Mouse (Mus musculus) olfactory bulb, adult 2 months (tissue): ENCODE results near the gene Hamp2. TPM values are rescaled to one million over a fixed set of nuclear protein-coding genes. Genes with fewer than 3 reads are reported as not detected.
"Not testable (repeated sequence)": the region's sequence is repeated elsewhere in the genome, so short reads cannot be mapped to it uniquely, and the experiment has no call there.

Experiments
- H3K27ac ChIP-seq: fragments of 200-500 bp; 2 replicates; pipeline ENCODE4 v1.5.1; 2012; ENCODE audit warnings: low read depth, low read length; ENCODE audit not compliant: insufficient read depth
- H3K4me1 ChIP-seq: fragments of 200-500 bp; 2 replicates; pipeline ENCODE4 v1.6.1; 2012; ENCODE audit warnings: low read length; ENCODE audit not compliant: control insufficient read depth, insufficient read depth
- H3K4me3 ChIP-seq: fragments of 200-500 bp; 2 replicates; pipeline ENCODE4 v1.5.1; 2012; ENCODE audit warnings: mild to moderate bottlenecking, low read depth, low read length, moderate library complexity; ENCODE audit not compliant: insufficient read depth
- CTCF ChIP-seq: fragments of 200-500 bp; IDR thresholded peaks from 2 replicates; pipeline ENCODE4 v1.5.1; 2012; ENCODE audit warnings: low read depth, mild to moderate bottlenecking, low read length, moderate library complexity; ENCODE audit not compliant: insufficient read depth
- POLR2A ChIP-seq: fragments of 200-500 bp; IDR thresholded peaks from 2 replicates; pipeline ENCODE4 v1.6.1; 2012; ENCODE audit warnings: mild to moderate bottlenecking, low read depth, low read length, moderate library complexity; ENCODE audit not compliant: insufficient read depth
- WGBS: fragments of 180-500 bp; shearing (Covaris S2); methylation state at CpG from one replicate; pipeline ENCODE4 v1.1.7; 2018; 5-methylcytosine and 5-hydroxymethylcytosine counted together
- polyA plus RNA-seq: library from polyadenylated mRNA; stranded (reverse); fragments of >200 nt; gene quantifications from 2 replicates; pipeline ENCODE4 v1.2.4, GENCODE M21; 2012; ENCODE audit warnings: low replicate concordance; ENCODE audit not compliant: missing spikeins, insufficient read depth, insufficient read length

Gene Hamp2
- polyA plus RNA-seq, 1 experiment = not detected

DNA sequence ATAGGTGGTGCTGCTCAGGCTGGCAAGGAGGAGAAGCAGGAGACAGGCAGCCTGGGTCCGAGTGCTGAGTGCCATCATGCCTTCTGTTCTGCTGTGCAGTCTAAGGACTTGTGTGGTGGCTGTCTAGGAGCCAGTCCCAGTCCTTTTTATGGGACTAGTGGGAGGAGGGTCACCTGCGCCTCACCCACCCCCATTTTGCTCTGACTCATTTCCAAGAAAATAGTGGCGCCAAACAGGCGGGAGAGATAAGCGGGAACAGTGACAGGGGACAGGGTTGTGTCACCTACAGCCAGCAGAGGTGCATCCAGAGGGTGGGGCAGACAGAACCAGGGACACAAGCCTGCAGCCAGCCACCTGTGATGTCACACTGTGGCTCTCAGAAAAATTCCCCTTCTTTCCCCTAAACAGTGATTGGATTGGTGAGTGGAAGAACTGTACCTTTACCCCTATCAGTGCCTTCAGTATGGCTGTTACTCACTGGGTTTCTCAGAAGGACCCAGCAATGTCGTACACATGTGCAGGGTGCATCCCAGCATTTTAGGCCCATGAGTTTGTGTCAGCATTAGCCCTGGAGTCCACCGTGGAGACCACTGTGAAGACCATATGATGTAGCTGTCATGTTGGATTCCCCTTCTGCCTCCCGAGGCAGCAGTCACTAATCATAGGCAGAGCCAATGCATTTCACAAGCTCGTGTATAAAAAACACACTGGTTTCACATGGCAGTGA lies 19.6 kb upstream of the Hamp2 start, which contains the start of gene Hamp:
TSS of gene Hamp (minus strand) at position 124 of the 727 bp plus-strand sequence.
- WGBS = 61% methylated on average over 9 of the region's 9 CpGs
- Histone ChIP-seq H3K4me1 (no peaks in the 10 kb centered on the region), H3K4me3 (no peak within 1 kb of the TSS), H3K27ac (no peak within 1 kb of the TSS)
- TF ChIP-seq POLR2A = no peak
- TF ChIP-seq CTCF = no peak

DNA sequence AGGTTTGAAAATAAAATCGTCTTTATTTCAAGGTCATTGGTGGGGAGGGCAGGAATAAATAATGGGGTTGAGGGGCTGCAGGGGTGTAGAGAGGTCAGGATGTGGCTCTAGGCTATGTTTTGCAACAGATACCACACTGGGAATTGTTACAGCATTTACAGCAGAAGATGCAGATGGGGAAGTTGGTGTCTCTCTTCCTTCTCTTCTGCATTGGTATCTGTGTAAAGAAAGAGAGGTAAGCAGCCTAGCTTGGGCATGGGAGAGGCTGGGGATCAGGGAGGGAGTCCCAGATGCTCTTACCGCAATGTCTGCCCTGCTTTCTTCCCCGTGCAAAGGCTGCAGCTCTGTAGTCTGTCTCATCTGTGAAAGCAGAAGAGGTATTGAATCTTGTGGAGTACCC lies 17.9 kb upstream of the Hamp2 start:
- not testable (repeated sequence) for H3K27ac ChIP-seq, H3K4me1 ChIP-seq, H3K4me3 ChIP-seq
- WGBS = 60% methylated on average over 3 of the region's 3 CpGs

DNA sequence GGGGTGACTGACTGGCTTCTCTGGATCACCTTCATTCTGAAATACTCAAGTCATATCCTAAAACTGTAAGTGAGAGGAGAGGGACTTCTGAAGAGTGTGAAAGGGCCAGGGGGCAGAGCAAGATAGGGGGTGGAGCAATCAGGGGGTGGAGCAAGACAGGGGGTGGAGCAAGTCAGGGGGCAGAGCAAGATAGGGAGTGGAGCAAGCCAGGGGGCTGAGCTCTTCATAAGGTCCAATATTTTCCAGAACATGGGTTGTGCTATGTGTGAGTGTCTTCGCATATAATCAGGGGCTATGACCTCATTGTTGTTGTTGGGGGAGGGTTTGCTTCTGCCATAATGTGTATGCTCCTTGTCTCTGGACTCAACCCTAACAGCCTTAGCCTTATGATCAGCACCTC lies 15.6 kb upstream of the Hamp2 start:
- not testable (repeated sequence) for H3K27ac ChIP-seq, H3K4me1 ChIP-seq, H3K4me3 ChIP-seq
- 100% methylated on average over 1 of the region's 1 CpGs for WGBS

DNA sequence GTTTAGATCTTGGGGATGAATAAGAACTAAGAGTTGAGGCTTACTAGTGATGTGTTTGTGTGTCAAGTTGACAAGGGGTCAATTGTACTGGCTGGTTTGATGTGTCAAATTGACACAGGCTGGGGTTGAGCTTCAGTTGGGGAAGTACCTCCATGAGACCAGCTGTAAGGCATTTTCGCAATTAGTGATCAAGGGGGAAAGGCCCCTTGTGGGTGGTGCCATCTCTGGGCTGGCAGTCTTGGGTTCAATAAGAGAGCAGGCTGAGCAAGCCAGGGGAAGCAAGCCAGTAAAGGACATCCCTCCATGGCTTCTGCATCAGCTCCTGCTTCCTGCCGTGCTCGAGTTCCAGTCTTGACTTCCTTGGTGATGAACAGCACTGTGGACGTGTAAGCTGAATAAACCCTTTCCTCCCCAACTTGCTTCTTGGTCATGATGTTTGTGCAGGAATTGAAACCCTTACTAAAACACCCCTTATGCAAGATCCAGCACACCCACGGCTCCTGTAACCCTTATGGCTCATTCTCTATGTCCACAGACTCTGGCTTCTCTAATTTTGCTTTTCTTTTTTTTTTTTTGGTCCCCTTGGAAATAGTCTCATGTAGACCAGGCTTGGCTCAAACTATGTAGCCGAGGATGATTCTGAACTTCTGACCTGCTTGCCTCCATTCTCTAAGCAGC lies 11.1 kb upstream of the Hamp2 start:
- not testable (repeated sequence) for H3K4me3 ChIP-seq, H3K4me1 ChIP-seq, H3K27ac ChIP-seq
- WGBS = 68% methylated on average over 6 of the region's 6 CpGs

DNA sequence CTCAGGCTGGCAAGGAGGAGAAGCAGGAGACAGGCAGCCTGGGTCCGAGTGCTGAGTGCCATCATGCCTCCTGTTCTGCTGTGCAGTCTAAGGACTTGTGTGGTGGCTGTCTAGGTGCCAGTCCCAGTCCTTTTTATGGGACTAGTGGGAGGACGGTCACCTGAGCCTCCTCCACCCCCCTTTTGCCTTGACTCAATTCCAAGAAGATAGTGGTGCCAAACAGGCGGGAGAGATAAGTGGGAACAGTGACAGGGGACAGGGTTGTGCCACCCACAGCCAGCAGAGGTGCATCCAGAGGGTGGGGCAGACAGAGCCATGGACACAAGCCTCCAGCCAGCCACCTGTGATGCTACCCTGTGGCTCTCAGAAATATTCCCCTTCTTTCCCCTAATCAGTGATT lies 410 bp downstream of the Hamp2 start:
- no peak overlapping the region for H3K4me3 ChIP-seq
- WGBS = 66% methylated on average over 3 of the region's 3 CpGs
- no peak overlapping the region for H3K27ac ChIP-seq
- no peaks in the 10 kb centered on the region for H3K4me1 ChIP-seq
- TF ChIP-seq POLR2A (no peak), CTCF (no peak)

DNA sequence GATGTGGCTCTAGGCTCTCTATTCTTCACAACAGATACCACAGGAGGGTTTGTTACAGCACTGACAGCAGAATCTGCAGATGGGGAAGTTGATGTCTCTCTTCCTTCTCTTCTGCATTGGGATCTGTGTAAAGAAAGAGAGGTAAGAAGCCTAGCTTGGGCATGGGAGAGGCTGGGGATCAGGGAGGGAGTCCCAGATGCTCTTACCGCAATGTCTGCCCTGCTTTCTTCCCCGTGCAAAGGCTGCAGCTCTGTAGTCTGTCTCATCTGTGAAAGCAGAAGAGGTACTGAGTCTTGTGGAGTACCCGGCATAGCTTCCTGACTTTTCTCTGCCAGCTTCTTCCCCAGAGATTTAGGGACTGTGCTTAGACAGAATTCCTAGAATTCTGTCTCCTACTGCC lies 2.0 kb downstream of the Hamp2 start:
- not testable (repeated sequence) for H3K4me3 ChIP-seq, H3K4me1 ChIP-seq
- WGBS = 48% methylated on average over 3 of the region's 3 CpGs

DNA sequence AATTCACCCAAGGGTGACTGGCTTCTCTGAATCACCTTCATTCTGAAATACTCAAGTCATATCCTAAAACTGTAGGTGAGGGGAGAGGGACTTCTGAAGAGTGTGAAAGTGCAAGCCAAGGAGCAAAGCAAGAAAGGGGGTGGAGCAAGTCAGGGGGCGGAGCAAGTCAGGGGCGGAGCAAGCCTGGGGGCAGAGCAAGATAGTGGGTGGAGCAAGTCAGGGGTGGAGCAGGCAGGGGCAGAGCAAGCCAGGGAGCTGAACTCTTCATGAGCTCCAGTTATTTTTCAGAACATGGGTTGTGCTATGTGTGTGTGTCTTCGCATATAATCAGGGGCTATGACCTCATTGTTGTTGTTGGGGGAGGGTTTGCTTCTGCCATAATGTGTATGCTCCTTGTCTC lies 4.3 kb downstream of the Hamp2 start:
- no peak overlapping the region for H3K4me3 ChIP-seq
- H3K4me1 ChIP-seq = no peaks in the 10 kb centered on the region
- 68% methylated on average over 3 of the region's 3 CpGs for WGBS
- no peak overlapping the region for H3K27ac ChIP-seq
- no peak for TF ChIP-seq CTCF
- no peak for TF ChIP-seq POLR2A

More for the DNA sequence above, 2.0 kb downstream of the Hamp2 start:
- H3K27ac ChIP-seq = not testable (repeated sequence)

DNA sequence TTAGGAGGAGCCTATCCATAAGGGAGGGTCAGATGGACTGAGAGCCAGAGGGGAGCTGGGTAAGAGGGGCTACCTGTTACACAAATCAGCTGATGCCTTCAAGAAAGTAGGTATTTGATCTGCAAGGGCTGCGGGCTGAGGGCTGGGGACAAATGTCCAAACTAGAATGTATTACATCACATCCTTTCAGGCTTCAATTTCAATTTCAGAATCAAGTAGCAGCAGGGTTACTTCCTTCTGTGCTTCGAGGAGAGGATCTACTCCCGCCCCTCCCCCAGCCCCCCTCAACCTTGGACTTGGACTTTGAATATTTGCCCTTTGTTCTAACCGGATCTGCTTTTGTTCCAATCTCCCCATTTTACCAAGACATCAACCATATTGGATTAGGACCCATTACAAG lies 7.3 kb downstream of the Hamp2 start:
- 42% methylated on average over 4 of the region's 4 CpGs for WGBS
- TF ChIP-seq POLR2A (no peak), CTCF (no peak)
- H3K27ac ChIP-seq = no peak overlapping the region
- no peaks in the 10 kb centered on the region for H3K4me1 ChIP-seq
- H3K4me3 ChIP-seq = no peak overlapping the region

DNA sequence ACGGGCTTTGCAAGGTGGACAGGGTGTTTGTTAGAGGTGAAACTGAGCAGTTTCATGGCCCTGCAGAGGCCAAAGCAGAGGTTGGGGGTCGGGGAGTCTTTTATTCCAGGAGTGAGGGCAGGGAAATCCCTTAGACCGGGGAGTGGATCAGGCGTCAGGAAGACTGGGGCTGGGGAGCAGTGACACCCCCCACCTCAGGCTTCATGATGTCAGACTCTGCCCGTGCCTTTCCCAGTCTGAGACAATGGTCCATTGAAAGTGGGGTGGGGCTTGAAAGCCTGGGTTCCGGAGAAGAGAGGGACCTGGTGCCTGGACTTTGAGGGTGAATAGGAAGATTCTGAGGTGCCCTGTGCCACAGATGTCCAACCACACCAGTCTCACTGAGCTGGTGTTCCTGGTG lies 7.8 kb downstream of the Hamp2 start:
- Histone ChIP-seq H3K4me1 (no peaks in the 10 kb centered on the region), H3K4me3 (no peak overlapping the region), H3K27ac (no peak overlapping the region)
- TF ChIP-seq CTCF = no peak
- no peak for TF ChIP-seq POLR2A
- WGBS = 21% methylated on average over 6 of the region's 6 CpGs

DNA sequence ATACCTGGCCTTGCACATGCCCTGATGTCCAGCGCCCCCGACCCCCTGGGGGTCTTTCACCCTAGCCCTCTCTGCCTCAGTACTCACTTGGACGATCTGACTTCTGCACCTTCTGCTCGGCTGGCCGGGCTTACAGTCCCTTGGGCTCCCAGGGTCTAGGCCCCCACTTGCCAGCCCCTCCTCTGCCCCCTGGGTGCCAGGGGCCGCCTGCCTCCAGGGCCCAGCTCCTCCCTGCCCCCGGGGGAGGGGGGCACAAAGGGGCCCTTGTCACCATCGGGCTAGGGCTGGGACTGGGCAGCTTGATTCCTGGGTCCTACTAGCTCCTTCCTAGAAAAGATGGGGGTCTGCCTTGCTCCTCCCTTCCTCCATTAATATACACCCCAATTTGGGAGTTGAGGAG lies 9.7 kb downstream of the Hamp2 start, which contains the start of gene Mag:
TSS of gene Mag (minus strand) at position 142 of the 400 bp plus-strand sequence.
- no peak for TF ChIP-seq POLR2A
- no peak for TF ChIP-seq CTCF
- Histone ChIP-seq H3K27ac (no peak within 1 kb of the TSS), H3K4me3 (no peak within 1 kb of the TSS), H3K4me1 (no peaks in the 10 kb centered on the region)
- 68% methylated on average over 8 of the region's 8 CpGs for WGBS
